Mouse (Mus musculus): ENCODE data around the gene Pelp1. TPM values are rescaled to one million over a fixed set of nuclear protein-coding genes. Genes with fewer than 3 reads are reported as not detected.

Gene Pelp1
- total RNA-seq (2021): 10 to 100 TPM; 19.0 to 19.3 TPM
- long read RNA-seq, experiment 1, transcript Pelp1-201 (17 exons, 3,435 nt): major isoform, 7 of 17 reads
- long read RNA-seq, experiment 1, partial matches to known transcripts: 8 of 17 reads
- long read RNA-seq, experiment 1, other reads (novel, unspliced or antisense): 1 of 17 reads
- long read RNA-seq, experiment 2, partial matches to known transcripts: 5 of 7 reads
- long read RNA-seq, experiment 2, other reads (novel, unspliced or antisense): 1 of 7 reads

GRCm38 (mm10) chr11:70409594-70410296, at the start of gene Pelp1:
TSS of gene Pelp1 (minus strand) at chr11:70410031.
- DNase-seq: peak; percentile 89

GRCm38 (mm10) chr11:70458688-70459600, 49.1 kb upstream of the Pelp1 start, which contains the start of gene Zmynd15:
TSS of gene Zmynd15 (plus strand) at chr11:70459433.
- peak in 1 of 2 experiments; percentile 57 for DNase-seq

GRCm38 (mm10) chr11:70453261-70454044, 43.6 kb upstream of the Pelp1 start:
- peak; percentile 53 to 57 for DNase-seq

- peak; percentile 97 to 99 for DNase-seq
Observed at GRCm38 (mm10) chr11:70451797-70452498, 42.1 kb upstream of the Pelp1 start, which contains the start of gene Med11. TSS of gene Med11 (plus strand) at chr11:70451919.

GRCm38 (mm10) chr11:70450926-70451325, 41.1 kb upstream of the Pelp1 start:
- no peak for DNase-seq

GRCm38 (mm10) chr11:70447373-70447772, 37.5 kb upstream of the Pelp1 start:
- DNase-seq: no peak

- DNase-seq: no peak
Observed at GRCm38 (mm10) chr11:70446756-70447155, 36.9 kb upstream of the Pelp1 start.

- DNase-seq: no peak
Observed at GRCm38 (mm10) chr11:70444667-70445066, 34.8 kb upstream of the Pelp1 start.

- DNase-seq: no peak
Observed at GRCm38 (mm10) chr11:70443964-70444363, 34.1 kb upstream of the Pelp1 start.

GRCm38 (mm10) chr11:70441882-70442281, 32.1 kb upstream of the Pelp1 start:
- peak in 1 of 2 experiments; percentile 5 for DNase-seq

- DNase-seq: peak in 1 of 2 experiments; percentile 1
Observed at GRCm38 (mm10) chr11:70440637-70441036, 30.8 kb upstream of the Pelp1 start.

- DNase-seq: peak in 1 of 2 experiments; percentile 1
Observed at GRCm38 (mm10) chr11:70438728-70439374, 29.0 kb upstream of the Pelp1 start.

- no peak for DNase-seq
Observed at GRCm38 (mm10) chr11:70437426-70437825, 27.6 kb upstream of the Pelp1 start.

- no peak for DNase-seq
Observed at GRCm38 (mm10) chr11:70435476-70435875, 25.6 kb upstream of the Pelp1 start.

- DNase-seq: no peak
Observed at GRCm38 (mm10) chr11:70433951-70434350, 24.1 kb upstream of the Pelp1 start.

GRCm38 (mm10) chr11:70433569-70433943, 23.7 kb upstream of the Pelp1 start:
- peak in 1 of 2 experiments; percentile 56 for DNase-seq

- peak in 1 of 2 experiments; percentile 47 for DNase-seq
Observed at GRCm38 (mm10) chr11:70432895-70433568, 23.2 kb upstream of the Pelp1 start.

GRCm38 (mm10) chr11:70432048-70432894, 22.4 kb upstream of the Pelp1 start, which contains the start of gene Arrb2:
TSS of gene Arrb2 (plus strand) at chr11:70432635.
- DNase-seq: peak; percentile 98 to 99

GRCm38 (mm10) chr11:70431574-70431973, 21.7 kb upstream of the Pelp1 start:
- DNase-seq: no peak

Data from heart, adult 18-20 months (tissue).